Mouse (Mus musculus) cerebellum, postnatal 25 days (tissue): ENCODE results near the gene Kcnj5.

Source experiments
- DNase-seq, 2 experiments: peaks; one replicate each; pipeline ENCODE4 v3.0.0; 2021; ENCODE audit warnings: mixed read lengths in 2 of 2

Kcnj5 gene

DNA sequence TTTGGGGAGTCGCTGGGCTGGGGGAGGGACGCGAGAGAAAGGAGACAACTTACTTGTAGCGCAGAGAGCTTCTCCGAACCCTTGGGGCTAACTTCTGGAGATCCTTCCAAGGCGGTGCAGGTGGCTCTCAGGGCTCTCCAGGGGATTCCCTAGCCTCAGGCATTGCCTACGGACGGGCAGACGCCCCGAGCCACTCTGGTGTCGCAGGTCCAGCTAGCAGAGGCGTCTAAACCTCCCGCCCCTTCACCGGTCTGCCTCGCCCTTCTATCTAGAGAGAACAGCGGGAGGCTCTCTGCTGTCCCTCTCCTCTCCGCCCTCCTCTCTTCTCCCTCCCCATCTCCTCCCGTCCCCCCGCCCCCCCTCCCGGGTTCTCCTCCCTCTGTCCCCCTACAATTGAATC lies at the start of gene Kcnj5:
Gene Kcnj5, minus strand, starts transcription at position 300 of the 400 bp plus-strand sequence.
- DNase-seq = peak; percentile 31 to 39

DNA sequence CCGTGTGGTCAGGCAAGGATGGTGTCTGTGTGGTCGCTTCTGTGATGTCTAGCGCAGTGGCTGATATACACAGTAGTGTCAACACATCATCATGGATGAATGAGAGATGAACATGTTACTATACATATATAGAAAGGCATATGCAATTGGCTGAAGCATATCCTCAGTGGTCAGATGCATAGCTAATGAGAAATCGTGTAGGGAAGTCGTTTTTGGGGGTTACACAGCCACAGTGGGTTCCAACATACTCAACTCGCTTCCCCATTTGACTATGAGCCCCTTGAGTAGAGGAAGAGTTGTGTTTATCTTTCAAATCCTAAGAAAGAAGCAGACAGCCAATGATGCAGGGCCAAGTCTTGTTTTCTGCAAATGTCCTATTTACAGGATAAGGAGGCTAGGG lies 48.6 kb upstream of the Kcnj5 start:
- no peak for DNase-seq

DNA sequence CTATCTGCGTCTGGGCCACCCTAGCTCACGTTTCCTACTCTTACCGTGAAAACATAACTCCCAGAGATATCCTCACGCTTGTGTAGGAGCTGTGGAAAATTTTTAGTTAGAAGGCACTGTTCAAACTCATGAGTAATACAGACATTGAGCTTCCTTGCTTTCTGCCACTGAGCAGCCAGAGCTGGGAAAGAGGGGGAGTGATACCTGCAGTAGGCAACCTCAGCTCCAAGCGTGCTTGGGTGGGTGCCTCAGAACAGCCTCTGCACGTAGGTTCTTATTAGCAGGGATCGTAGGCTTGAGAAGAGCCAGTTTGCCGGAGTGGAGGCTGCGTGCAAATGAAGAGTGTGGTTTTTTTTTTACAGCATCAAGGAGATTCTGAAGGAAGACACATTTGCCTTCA lies 47.6 kb upstream of the Kcnj5 start:
- DNase-seq = no peak

DNA sequence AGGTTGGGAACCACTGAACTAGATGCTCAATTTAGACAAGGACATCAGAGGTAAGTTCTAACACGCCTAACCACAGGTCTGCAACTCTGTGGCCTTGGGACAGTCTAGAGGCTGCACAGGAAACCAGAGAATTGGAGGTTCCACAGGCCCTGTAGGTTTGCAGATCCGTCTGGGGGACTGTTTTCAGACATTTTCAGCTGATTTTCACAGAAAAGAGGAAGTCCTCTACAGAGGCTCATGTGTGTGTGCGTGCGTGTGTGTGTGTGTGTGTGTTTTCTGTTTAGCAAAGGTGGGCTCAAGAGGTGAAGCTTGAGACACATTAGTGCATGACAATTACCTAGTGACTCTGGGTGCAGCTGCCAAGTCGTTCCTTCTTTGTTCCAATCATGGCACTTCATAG lies 46.9 kb upstream of the Kcnj5 start:
- DNase-seq = no peak

DNA sequence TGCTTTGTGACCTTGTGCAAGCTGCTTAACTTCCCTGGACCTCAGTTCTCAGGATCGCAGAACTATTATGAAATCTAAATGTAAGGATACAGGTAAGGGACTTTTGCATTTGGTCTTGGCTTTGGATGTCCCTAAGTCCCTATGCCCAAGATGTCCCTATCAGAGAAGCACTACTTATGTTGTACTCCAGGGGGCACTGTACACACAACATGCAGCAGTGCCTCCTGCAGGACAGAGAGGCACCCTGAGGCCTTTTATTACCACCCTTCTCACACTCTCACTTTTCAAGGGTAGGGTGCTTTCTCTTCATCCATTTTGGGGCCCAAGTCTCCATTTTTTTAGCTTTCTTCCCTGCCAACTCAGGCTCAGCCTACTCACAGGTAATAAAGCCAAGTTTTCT lies 44.0 kb upstream of the Kcnj5 start:
- no peak for DNase-seq

DNA sequence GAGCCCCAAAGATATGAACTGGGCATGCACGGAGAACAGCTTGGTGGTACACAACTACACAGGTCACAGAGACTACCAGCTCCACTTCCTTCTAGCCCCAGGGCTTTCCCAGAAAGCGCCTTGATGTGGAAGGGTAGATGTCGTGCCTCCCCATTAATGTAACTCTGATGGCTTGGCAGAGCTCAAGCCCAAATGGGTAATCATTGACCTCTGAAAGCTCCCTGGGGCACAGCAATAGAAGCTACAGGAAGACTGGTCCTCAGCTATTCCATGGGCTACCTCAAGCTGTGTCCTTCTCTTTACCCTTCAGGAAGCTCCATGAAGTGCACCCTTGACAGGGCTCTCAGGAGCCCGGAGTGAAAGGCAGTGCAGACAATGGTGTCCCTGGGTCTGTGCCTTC lies 40.8 kb upstream of the Kcnj5 start:
- DNase-seq = no peak

DNA sequence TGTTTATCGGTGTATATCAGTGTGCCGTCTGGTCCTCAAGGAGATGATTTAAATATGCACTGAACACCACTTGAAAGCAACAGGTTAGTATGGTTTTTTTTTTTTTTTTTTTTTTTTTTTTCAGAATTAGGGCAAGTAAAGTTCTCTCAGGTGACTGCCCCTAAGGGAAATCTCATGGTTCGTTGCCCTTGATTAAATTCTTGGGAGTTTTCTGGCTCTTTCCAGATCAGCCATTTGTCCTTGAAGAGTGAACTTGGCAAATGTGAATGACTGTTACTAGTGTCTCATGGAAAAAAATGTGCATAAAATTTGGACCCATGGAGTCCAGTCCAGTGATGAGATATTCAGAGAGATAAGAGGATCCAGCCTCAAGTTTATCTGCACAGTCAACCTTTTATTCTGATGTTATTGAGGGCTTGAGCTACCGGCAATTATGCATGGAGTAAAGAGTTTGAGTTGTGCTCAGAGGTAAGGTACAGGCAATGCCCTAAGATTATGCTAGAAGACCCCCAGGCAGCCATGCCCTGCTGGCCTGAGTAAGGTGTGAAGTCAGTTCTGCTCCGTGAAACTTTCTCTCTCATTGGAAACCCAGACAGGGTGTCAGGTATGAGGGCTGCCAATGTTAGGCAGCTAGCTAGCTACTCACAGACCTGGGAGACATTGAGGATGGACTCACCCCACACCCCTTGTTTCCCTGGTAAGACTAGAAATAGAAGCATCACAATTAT lies 32.9 kb upstream of the Kcnj5 start:
- no peak for DNase-seq

DNA sequence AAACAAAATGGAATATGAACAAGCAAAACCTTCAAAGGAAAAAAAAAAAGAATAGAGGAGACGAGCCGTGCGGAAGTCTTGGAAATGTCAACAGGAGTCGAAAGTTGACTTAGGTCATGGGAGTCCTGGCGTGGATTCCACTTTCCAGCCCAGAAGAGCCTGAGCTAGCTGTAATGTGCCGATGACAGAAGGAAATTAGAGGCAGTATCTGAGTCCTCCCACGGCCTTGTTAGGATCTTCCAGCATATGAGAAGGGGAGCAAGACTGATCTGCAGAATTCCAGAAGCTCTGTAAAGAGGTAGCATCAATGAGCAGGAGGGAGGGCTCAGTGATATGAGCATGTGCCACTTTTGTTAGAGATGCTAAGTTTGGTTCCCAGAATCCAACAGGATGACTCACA lies 31.9 kb upstream of the Kcnj5 start:
- no peak for DNase-seq

DNA sequence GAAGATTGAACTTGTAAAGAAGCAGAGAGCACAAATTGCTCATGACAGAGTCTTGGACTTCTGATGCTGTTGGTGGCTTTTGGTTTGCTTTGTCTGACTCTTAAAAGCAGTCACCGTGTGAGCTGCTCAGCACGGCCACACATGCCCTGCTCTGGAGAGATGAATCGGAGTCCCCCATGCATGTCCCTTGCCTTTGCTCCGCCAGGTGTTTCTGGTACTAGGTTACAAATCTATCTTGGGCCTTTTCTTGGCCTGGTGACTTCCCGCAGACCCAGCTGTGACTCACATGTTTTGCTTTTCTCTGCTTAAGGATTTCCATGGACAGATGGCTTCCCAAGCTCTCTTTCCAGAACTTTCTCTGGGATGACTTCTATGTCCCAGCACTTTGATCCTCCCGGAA lies 29.5 kb upstream of the Kcnj5 start:
- DNase-seq = no peak

DNA sequence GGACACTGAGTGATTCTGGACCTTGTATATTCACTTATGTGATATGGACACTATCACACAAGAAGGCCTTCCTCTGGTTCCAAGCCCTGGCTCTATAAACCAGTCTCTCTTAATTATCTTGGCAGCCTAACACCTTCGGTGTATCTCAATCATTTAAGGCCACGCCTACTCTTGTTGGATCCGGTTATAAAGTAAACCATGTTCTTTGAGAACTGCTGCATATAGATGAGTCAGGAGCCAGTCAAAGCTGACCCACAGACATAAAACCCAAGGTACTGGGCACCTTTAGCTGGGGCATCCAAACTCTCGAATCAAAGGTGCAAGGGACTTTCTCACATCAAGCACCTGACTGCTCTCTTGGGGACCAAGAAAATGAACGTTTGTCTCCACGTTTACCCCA lies 28.1 kb upstream of the Kcnj5 start, which contains the start of gene Kcnj1:
Gene Kcnj1, plus strand, starts transcription at position 292 of the 400 bp plus-strand sequence.
- DNase-seq = no peak

DNA sequence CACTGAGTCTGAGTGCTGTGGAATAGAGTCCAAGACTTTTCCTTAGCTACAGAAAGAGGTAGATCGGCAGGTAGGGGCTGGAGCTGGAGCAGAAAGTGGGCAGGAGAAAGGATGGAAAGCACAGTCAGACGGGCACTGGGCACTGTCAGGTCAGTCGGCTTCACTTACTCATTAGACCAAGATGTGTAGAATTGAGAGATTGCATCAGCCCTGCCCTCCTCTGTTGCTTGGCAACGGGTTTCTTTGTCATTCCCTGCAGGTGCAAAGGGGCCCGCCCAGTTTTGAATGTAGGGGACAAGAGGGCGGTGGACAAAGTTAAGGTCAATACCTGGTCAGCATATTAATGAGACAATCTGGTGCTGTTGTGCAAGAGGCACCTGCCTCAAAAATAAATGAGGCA lies 25.2 kb upstream of the Kcnj5 start:
- no peak for DNase-seq

DNA sequence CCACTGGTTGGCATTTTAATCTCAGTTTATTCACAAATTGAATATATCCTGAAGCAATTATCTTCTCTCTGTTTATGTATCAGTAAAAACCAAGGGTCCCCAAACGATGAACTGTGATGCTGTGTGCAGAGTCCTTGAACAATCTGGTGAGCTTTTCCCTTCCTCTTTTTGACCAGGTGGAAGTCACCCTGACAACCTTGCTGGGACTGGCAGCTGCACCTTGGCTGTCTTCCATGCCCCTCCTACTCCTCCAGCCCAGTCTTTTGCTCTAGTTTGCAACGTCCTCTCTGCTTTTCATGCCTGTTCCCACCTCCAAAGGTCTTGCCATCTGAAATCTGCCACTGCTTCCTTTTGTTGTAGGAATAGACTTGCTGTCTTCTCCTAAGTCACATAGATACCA lies 24.7 kb upstream of the Kcnj5 start:
- no peak for DNase-seq

DNA sequence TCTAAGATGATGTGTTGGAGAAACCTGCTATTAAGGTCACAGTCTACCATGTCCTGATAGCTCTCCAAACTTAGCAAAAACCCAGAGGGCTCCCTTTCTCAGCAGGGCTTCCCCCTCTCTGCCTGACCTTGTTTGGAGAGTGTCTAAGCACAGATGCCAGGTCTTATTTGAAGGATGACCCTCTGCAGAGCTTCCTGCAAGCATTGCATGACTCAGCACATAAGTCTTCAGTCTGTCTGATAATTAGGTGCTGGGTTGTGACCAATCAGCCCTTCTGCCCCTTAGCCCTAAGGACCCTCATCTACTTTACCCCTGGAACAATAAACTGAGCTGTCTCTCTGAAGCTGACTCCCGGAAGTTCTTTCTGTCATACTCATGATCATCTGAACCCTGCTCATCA lies 16.6 kb upstream of the Kcnj5 start:
- no peak for DNase-seq

DNA sequence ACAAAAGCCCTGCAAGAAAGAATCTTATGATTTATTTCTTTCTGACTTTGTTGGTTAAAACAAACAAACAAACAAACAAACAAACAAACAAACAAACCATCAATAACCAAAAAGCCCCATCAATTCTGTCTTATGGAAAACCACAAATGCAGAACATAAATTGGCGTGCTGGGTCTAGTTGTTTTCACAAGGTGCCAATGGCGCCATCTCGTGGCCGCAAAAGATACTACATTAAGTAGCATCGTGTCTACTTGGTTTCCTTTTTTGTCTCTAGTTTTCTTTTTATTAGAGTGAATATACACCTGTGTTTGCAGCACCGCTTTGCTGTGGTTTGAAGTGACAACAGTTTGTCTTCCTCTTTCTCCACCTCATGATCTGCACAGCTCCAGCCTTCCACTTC lies 6.2 kb upstream of the Kcnj5 start:
- DNase-seq = peak; percentile 72 to 88

DNA sequence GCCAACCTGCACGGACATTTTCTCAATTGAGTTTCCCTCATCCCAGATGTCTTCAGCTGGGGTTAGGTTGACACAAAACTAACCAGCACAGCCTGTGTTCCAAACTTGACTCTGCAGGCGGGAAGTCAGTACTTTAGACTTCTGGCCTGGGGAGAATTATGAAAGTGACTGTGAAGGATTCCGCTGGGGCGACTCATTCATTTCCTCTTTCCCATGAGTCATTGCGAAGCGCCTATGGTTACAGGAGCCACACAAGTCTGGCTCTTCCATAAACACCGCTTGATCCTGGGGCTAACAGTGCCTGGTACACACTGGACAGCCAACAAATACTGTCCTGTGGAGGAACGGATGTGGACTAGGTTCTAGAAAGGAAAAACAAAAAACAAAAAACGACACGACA lies 5.2 kb upstream of the Kcnj5 start:
- DNase-seq = no peak

DNA sequence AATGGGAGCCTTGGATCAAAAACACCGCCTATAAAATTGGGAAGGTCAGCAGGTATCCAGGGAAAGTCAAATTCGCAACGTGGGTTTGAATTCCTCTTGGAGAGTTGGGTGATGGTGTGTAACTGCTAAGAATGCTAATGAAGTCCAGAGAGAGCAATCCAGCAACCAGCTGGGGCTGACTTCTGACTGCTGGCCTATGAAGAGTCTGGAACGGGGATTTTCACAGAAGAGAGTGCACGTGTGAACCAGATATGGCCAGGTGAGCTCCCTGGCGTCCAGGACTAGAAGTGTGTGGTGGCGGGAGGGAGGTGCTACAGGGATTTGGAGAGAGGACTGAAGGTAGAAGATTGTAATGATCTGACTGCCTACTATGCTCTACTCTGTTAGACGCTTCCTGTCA lies 3.9 kb upstream of the Kcnj5 start:
- DNase-seq = no peak

DNA sequence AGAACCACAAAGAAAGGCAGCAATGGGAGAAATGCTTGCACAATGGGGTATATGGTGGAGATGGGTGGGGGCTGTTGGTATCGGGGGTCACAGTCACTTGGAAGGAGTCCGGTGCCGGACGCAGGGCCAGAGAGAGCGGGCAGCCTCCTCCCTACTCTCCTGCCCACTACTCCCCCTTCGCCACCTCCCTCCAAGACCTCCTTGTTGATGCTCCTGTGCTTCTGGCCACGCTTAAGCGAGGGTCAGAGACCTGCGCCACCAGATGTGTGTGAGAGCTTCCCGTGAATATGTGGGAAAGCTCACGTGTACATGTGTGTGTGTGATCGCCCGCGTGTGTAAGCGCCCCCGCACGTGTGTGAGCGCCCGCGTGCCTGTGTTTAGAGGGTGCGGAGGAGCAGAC lies 339 bp upstream of the Kcnj5 start:
- peak; percentile 25 for DNase-seq

DNA sequence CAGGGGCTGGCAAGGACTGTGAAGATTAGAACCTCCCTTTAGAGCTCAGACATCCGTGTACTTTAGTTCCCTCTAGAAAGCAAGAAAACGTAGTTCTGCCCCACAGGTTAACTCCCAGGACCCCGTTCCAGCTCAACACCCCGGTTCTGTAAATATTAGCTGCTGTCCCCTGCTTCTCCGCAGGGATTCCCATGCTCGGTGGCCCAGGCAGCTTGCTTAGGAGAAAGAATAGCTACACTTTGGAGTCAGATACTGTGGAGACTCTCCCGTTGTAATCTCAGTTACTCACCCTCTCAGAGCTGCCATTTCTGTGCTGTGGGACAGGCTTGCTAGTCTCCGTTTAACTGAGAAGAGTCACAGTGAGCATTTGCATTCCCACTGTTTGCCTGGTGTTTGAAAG lies 1.2 kb downstream of the Kcnj5 start:
- DNase-seq = no peak

DNA sequence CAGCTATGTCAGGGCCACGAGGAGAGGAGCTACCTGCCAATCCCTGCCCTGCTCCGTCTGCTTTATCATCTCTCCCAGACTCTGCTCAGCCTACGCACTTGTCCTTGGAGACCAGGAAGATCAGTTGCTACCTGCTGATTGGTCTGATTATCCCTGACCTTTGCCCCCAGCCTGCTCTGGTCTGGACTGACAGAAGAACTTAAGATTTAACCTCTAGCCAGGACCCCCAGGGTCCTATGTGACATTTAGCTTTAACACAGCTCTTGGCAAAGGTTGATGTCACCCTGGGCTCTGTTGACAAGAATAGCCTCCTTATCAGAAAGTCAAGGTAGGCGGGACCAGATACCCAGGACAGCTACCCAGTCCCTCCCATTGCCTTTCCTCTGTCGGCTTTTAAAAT lies 3.3 kb downstream of the Kcnj5 start:
- peak; percentile 37 to 45 for DNase-seq

DNA sequence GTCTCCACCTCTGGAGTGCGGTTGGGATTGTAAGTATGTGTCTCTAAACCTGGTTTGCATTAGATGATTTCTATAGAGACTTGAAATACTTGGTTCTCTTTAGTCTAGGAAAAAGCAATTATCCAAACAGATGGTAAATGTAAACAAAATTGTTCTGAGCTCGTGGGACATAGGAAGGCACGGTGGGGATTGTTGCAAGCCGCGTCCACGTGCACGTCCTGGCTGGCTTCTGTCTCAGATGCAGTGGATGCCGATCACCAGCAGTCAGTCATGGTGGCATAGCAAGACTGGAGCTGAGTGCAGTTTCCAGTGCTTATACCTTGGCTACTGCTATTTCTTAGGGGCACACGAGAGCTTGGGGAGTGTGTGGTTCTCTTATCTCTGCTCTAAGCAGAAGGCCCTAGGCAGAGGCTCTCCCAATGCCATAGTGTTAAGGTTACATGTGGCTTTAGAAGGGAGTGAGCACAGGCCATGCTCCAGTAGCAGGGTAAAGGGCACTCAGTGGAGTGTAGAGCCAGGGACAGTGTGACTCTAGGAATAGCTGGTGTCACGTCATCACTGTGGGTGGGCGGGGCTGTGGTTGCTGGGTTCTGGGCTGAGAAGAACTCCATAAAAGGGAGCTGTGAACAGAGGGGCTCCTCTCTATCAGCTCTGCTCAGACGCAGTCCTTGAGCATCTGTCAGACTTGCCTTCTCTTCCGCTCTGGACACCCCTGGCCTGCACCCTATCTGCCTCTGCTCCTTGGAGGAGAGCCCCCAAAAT lies 8.6 kb downstream of the Kcnj5 start:
- DNase-seq = no peak

DNA sequence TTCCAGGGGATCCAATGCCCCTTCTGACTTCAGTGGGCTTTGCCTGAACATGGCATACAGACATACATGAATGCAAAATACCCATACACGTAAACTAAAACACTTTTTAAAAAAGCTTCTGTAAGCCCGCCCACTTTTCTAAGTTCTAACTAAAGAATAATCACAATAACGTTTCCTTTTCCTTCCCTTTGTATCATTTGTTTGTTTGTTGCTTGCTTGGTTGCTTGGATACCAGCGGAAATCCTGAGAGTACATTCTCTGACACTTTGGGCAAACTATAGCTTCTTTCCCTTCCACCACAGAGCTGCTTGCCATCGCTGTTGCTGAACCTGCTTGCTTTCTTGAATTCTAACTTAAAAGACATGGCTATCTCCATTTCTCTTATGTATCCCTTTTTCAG lies 13.0 kb downstream of the Kcnj5 start:
- DNase-seq = no peak

DNA sequence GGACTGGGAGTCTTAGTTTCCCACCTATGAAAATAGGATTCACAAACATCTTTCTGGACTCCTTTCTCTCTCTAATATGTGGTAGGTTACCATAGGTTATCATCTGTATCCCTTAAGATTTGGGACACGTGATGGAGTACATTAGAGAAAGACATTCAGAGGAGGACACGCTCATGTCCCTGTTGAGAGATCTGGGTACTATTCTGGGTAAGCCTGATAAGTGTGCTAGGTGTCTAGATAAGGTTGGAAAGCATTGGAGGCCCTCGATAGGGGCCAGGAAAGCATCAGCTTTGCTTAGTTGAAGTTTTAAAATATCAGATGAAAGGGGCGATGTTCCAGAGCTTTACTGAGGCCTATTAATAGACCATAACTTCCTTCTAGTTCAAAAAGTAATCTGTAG lies 15.4 kb downstream of the Kcnj5 start:
- no peak for DNase-seq

DNA sequence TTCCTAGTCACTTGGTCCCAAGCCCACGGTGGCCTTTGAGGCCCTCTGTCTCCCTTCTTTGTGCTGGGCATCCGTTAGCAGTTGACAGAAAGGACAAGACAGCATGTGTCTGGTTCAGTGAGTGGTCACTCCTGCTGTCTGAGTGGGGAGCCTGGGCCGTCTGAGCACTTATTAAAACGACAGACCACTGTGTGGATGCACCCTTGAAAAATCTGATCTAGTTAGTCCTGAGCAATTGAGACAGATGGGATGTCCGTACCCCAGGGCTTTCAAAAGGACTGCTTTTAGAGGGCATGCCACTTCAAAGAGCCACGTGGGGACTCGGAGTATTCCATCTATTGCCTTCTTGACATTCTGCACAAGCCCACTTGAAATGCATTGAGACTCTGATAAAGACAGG lies 20.5 kb downstream of the Kcnj5 start:
- DNase-seq = no peak

DNA sequence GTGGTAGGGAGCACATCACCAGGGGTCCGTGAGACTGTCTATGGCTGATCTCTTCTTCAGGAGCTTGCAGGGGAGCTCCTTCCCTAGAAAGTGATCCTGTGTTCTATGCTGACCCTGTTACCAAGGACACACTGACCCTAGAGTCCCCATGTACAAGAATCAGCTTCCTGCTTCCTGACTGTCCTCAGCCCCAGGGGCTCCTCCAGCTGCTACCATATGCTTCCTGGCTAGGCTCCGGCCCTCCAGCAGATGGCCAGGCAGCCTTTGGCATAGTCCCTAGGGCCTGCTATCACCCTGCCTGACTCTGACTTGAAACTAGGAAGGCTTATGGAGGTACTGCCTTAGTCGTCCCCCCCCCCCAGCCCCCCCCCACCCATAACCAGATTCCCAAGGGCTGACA lies 24.0 kb downstream of the Kcnj5 start:
- DNase-seq = peak; percentile 58 to 65

DNA sequence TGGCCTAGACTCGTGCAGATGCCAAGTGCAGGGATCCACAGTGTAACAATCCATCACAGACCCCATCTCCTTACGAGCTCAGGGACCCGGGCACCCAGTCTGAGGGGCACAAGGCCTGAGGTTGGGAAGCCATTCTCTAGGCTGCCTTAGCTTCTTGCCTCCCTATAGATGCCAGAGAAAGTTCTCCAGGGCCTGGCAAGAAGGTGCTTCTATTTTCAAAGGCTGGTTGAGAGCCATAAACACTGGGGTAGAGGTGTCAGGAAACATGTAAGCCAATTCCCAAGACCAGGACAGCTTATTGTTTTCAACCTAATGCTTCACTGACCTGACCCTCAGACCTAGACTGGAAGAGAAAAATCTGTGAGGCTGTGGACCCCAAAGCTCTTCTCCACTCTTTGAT lies 28.2 kb downstream of the Kcnj5 start:
- DNase-seq = no peak
